Mouse (Mus musculus): ENCODE measurements around the gene Med16. TPM values are rescaled to one million over a fixed set of nuclear protein-coding genes. Genes with fewer than 3 reads are reported as not detected.
A peak's percentile ranks its signal among the peaks of the same experiment; 100 is the strongest.

Med16 gene
- polyA plus RNA-seq, 1 experiment from 2014 or later = 67.1 TPM

- 46% methylated on average over 10 of the region's 10 CpGs for WGBS
- 0 out of 2 replicates have a peak overlapping the region, but pooled peaks have one; percentile 9 for H3K4me3 ChIP-seq
- H3K27me3 ChIP-seq (ENCODE audit: low read depth, poor library complexity, severe bottlenecking) = no peaks in the 10 kb centered on the region
- H3K9me3 ChIP-seq (replicated peaks) = no peaks in the 10 kb centered on the region
- peaks cover 96% of the 10 kb centered on the region for H3K36me3 ChIP-seq
- peak; percentile 53 for DNase-seq (ENCODE audit: low spot score)
- no peak overlapping the region for H3K27ac ChIP-seq
- peaks cover 31% of the 10 kb centered on the region for H3K4me1 ChIP-seq
These were observed 44.2 kb downstream of the Med16 start for GRCm38 (mm10) chr10:79864351-79865188.

DNA sequence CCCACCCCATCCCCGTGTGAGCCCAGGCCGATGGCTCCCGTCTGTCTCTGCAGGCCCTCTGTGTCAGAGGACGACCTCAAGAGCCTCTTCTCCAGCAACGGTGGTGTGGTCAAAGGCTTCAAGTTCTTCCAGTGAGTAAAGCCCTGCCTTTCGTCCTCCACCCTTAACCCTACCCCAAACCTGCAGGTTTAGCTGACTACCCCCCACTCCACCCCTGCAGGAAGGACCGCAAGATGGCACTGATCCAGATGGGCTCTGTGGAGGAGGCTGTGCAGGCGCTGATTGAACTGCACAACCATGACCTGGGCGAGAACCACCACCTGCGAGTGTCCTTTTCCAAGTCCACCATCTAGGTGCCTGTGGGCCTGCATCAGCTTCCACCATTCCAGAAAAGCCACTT, 45.8 kb downstream of the Med16 start:
- no peak overlapping the region for H3K4me3 ChIP-seq
- no peak overlapping the region for H3K27ac ChIP-seq
- H3K36me3 ChIP-seq = peaks cover 98% of the 10 kb centered on the region
- no peaks in the 10 kb centered on the region for H3K9me3 ChIP-seq (replicated peaks)
- peaks cover 38% of the 10 kb centered on the region for H3K4me1 ChIP-seq
- WGBS = 82% methylated on average over 10 of the region's 10 CpGs
- H3K27me3 ChIP-seq (ENCODE audit: low read depth, poor library complexity, severe bottlenecking) = no peaks in the 10 kb centered on the region
- no peak for DNase-seq (ENCODE audit: low spot score)

- WGBS = 92% methylated on average over 23 of the region's 23 CpGs
- Histone ChIP-seq H3K36me3 (peaks cover 100% of the 10 kb centered on the region), H3K4me1 (peaks cover 42% of the 10 kb centered on the region), H3K9me3 (replicated peaks) (no peaks in the 10 kb centered on the region), H3K27ac (no peak overlapping the region), H3K4me3 (no peak overlapping the region), H3K27me3 (ENCODE audit: low read depth, poor library complexity, severe bottlenecking) (no peaks in the 10 kb centered on the region)
- no peak for DNase-seq (ENCODE audit: low spot score)
These were observed 46.5 kb downstream of the Med16 start for GRCm38 (mm10) chr10:79862049-79862788.

GRCm38 (mm10) chr10:79861230-79862048, 47.3 kb downstream of the Med16 start:
- Histone ChIP-seq H3K27ac (no peak overlapping the region), H3K4me1 (peaks cover 42% of the 10 kb centered on the region), H3K4me3 (no peak overlapping the region), H3K36me3 (peaks cover 100% of the 10 kb centered on the region), H3K27me3 (ENCODE audit: low read depth, poor library complexity, severe bottlenecking) (no peaks in the 10 kb centered on the region), H3K9me3 (replicated peaks) (no peaks in the 10 kb centered on the region)
- DNase-seq (ENCODE audit: low spot score) = no peak
- WGBS = 86% methylated on average over 25 of the region's 25 CpGs

DNA sequence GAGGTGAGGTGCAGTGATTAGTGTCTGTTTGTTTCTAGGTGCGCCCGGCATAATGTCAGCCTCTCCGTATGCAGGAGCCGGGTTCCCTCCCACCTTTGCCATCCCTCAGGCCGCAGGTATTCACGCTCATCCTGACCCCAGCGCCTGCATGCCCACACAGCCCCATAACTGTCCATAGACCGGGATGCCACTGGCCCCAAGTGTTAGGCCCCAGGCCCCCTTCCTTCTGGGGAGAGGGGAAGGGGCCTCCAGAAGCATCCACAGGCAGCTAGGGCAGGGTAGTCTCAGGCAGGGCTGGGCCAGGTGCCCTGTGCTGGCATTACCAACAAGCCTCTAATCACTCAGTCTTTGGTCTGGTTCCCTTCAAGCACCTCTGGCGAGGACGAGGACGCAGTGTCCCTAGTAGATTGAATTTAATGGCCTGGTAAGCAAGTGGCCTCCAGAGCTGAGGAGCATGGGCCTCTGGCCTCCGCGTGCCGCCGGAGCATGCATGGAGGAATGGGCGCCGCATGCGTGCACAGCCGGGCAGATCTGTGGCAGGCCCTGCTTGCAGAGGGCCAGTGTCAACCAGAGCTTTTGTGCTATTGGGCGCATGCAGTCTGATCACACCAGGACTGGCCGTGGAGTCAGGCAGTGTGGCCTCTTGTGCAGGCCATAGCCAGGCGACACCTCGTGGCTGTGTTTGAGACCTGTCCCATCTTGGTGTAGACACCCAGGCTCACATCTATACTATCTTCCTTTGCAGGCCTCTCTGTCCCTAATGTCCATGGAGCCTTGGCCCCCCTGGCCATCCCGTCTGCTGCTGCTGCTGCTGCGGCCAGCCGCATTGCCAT, 48.4 kb downstream of the Med16 start:
- Histone ChIP-seq H3K4me1 (peaks cover 46% of the 10 kb centered on the region), H3K9me3 (replicated peaks) (no peaks in the 10 kb centered on the region), H3K27ac (no peak overlapping the region), H3K36me3 (peaks cover 96% of the 10 kb centered on the region), H3K4me3 (peak overlapping the region; percentile 2; the same call in 1 of the 2 replicates), H3K27me3 (ENCODE audit: low read depth, poor library complexity, severe bottlenecking) (no peaks in the 10 kb centered on the region)
- WGBS = 91% methylated on average over 26 of the region's 26 CpGs
- no peak for DNase-seq (ENCODE audit: low spot score)

GRCm38 (mm10) chr10:79859116-79859515, 49.6 kb downstream of the Med16 start:
- H3K4me1 ChIP-seq = peaks cover 47% of the 10 kb centered on the region
- H3K4me3 ChIP-seq = peak overlapping the region; percentile 10; the same call in 1 of the 2 replicates
- no peak for DNase-seq (ENCODE audit: low spot score)
- H3K36me3 ChIP-seq = peaks cover 84% of the 10 kb centered on the region
- no peaks in the 10 kb centered on the region for H3K27me3 ChIP-seq (ENCODE audit: low read depth, poor library complexity, severe bottlenecking)
- 91% methylated on average over 11 of the region's 11 CpGs for WGBS
- H3K27ac ChIP-seq = no peak overlapping the region
- no peaks in the 10 kb centered on the region for H3K9me3 ChIP-seq (replicated peaks)

DNA sequence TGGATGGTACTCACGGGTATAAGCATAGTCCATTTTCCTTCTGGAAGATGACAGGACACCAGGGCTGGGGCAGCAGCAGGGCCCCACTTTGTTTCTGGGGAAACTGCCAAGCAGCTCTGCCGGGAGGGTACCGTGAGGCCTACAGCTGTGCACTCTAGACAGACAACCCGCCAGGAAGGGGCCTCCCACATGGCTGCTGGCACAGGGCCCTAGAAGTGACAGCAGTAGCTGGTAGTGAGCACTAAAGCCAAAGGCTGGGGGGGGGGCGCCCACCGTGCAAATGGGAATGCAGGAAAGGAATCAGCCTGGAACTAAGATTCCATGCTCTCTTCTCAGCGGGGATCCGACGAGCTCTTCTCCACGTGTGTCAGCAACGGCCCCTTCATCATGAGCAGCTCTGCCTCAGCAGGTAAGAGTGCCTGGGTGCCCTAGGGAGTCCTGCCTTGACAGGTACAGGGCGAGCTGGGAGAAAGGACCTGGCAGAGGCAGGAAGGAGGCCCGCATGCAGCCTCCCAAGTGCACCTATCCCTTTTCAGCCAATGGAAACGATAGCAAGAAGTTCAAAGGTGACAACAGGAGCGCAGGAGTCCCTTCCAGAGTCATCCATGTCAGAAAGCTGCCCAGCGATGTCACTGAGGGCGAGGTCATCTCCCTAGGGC, 50.2 kb downstream of the Med16 start:
- no peaks in the 10 kb centered on the region for H3K9me3 ChIP-seq (replicated peaks)
- H3K27me3 ChIP-seq (ENCODE audit: low read depth, poor library complexity, severe bottlenecking) = no peaks in the 10 kb centered on the region
- H3K36me3 ChIP-seq = peaks cover 78% of the 10 kb centered on the region
- H3K4me3 ChIP-seq = peak overlapping the region; percentile 99; the same call in 1 of the 2 replicates
- no peak for DNase-seq (ENCODE audit: low spot score)
- peaks cover 47% of the 10 kb centered on the region for H3K4me1 ChIP-seq
- no peak overlapping the region for H3K27ac ChIP-seq
- WGBS = 83% methylated on average over 17 of the region's 17 CpGs

DNA sequence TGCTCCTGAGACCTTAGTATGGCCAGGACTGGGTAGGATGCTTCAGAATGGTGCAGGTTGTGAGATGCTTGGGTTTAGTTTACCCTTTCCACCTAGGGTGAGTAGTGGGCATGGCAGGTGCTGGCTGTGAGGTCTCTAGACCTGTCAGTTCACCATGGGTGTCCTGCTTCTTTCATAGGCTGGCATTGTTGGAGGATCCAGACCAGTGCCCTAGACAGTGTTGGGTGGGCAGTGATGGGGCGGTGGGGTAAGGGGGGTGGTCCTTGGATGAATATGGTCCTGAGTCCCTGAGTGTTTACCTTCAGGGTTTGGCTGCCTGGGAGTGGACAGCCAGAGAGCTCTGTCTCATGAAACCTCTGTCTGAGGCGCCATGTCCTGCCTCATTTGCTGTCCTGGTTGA, 50.8 kb downstream of the Med16 start:
- Histone ChIP-seq H3K9me3 (replicated peaks) (no peaks in the 10 kb centered on the region), H3K27me3 (ENCODE audit: low read depth, poor library complexity, severe bottlenecking) (no peaks in the 10 kb centered on the region), H3K27ac (no peak overlapping the region), H3K4me1 (peaks cover 53% of the 10 kb centered on the region), H3K4me3 (peak overlapping the region; percentile 99), H3K36me3 (peaks cover 72% of the 10 kb centered on the region)
- WGBS = 77% methylated on average over 2 of the region's 2 CpGs
- DNase-seq (ENCODE audit: low spot score) = no peak

GRCm38 (mm10) chr10:79857452-79857811, 51.3 kb downstream of the Med16 start:
- WGBS = 76% methylated on average over 4 of the region's 4 CpGs
- Histone ChIP-seq H3K9me3 (replicated peaks) (no peaks in the 10 kb centered on the region), H3K4me3 (peak overlapping the region; percentile 99), H3K4me1 (peaks cover 58% of the 10 kb centered on the region), H3K27ac (no peak overlapping the region), H3K36me3 (peaks cover 67% of the 10 kb centered on the region), H3K27me3 (ENCODE audit: low read depth, poor library complexity, severe bottlenecking) (no peaks in the 10 kb centered on the region)
- no peak for DNase-seq (ENCODE audit: low spot score)

- Histone ChIP-seq H3K36me3 (peaks cover 62% of the 10 kb centered on the region), H3K27ac (peak overlapping the region; percentile 14; the same call in 1 of the 2 replicates), H3K27me3 (ENCODE audit: low read depth, poor library complexity, severe bottlenecking) (no peaks in the 10 kb centered on the region), H3K4me1 (peaks cover 63% of the 10 kb centered on the region), H3K9me3 (replicated peaks) (no peaks in the 10 kb centered on the region), H3K4me3 (peak overlapping the region; percentile 99)
- DNase-seq (ENCODE audit: low spot score) = no peak
- 77% methylated on average over 7 of the region's 7 CpGs for WGBS
These were observed 51.8 kb downstream of the Med16 start for GRCm38 (mm10) chr10:79856704-79857451.

DNA sequence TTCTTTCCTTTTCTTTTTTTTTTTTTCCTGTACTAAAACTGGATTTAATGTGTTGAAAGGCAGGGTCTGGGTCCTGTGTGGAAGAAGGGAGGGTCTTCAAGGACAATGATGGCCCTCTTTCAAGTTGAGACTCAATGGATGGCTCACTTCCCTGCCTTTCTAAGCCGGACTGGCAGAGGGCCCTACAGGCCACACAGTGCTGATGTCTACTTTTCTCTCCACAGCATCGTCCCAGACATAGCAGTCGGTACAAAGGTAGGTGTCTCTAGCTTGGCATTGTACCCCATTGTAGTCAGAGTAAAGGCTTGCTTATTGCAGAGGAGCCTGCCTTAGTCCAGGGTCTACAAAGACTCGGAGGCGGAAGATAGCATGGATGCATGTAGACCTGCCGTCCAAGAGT, 52.4 kb downstream of the Med16 start:
- H3K27ac ChIP-seq = peak overlapping the region; percentile 14; the same call in 1 of the 2 replicates

More for the DNA sequence above, 52.4 kb downstream of the Med16 start:
- no peaks in the 10 kb centered on the region for H3K27me3 ChIP-seq (ENCODE audit: low read depth, poor library complexity, severe bottlenecking)
- no peaks in the 10 kb centered on the region for H3K9me3 ChIP-seq (replicated peaks)
- 67% methylated on average over 6 of the region's 6 CpGs for WGBS
- peak overlapping the region; percentile 99 for H3K4me3 ChIP-seq
- H3K4me1 ChIP-seq = peaks cover 69% of the 10 kb centered on the region
- peaks cover 56% of the 10 kb centered on the region for H3K36me3 ChIP-seq
- DNase-seq (ENCODE audit: low spot score) = no peak
